Comparison of ENCODE assay signal across 15 mouse cellular contexts in genomic region chr6:55132794-55133193, GRCm38 (mm10). TPM values are rescaled to one million over a fixed set of nuclear protein-coding genes. Genes with fewer than 3 reads are reported as not detected.
DNase-seq lines count a peak whose midpoint lies in the region; ATAC-seq lines count a peak whose summit lies in the region.
"Had no signal": no experiment of that assay in that cellular context is flagged by ENCODE, and none has a peak within 500 bp of the region (broad histone marks: within the 10 kb centered on the region; RNA-seq: fewer than 3 reads in every experiment).

TSS of gene Crhr2 (minus strand) at chr6:55133016.

- H3K27me3 ChIP-seq in limb, embryonic 12.5 days, result no peaks in the 10 kb centered on the region; the same call in 1 of the 2 replicates
- no peaks in the 10 kb centered on the region for H3K27me3 ChIP-seq in limb, embryonic 10.5 days (ENCODE audit: low read depth, poor library complexity, severe bottlenecking)
- H3K27me3 ChIP-seq: embryonic facial prominence, embryonic 15.5 days; forebrain, embryonic 15.5 days had no signal

- H3K4me1 ChIP-seq in limb, embryonic 12.5 days (replicated peaks), result peaks cover 3% of the 10 kb centered on the region; the same call in 1 of the 2 replicates
- H3K4me1 ChIP-seq in limb, embryonic 10.5 days, result peaks cover 5% of the 10 kb centered on the region; the same call in 1 of the 2 replicates
- H3K4me1 ChIP-seq: embryonic facial prominence, embryonic 15.5 days; forebrain, embryonic 15.5 days had no signal

- H3K9ac ChIP-seq in limb, embryonic 12.5 days (replicated peaks), result 0 out of 2 replicates have a peak within 1 kb of the TSS, but pooled peaks have one; percentile 12
- H3K9ac ChIP-seq: embryonic facial prominence, embryonic 15.5 days; forebrain, embryonic 15.5 days had no signal

- no peak for ATAC-seq in limb, embryonic 12.5 days (ENCODE audit: insufficient number of reproducible peaks, insufficient read depth, low FRiP score, low TSS enrichment, low read depth)
- ATAC-seq: forebrain, embryonic 15.5 days had no signal

- no peak for DNase-seq in limb, embryonic 10.5 days (ENCODE audit: low spot score)
- DNase-seq in gastrocnemius, postnatal 36 days, result peak in 1 of 2 experiments; percentile 35
- peak; percentile 24 for DNase-seq in heart, adult 8-10 months (ENCODE audit: low spot score)
- DNase-seq in heart, postnatal 10 days, result peak; percentile 60 to 66
- no peak for DNase-seq in adipocyte (ENCODE audit: low spot score)
- DNase-seq in ovary, adult 18-20 months (ENCODE audit: low spot score), result no peak
- DNase-seq: cerebellum, adult 2 months; liver; lung, adult 2 months; thymus, postnatal 4 days had no signal

- no peak within 1 kb of the TSS for H3K4me3 ChIP-seq in limb, embryonic 12.5 days (replicated peaks)
- no peak within 1 kb of the TSS for H3K4me3 ChIP-seq in limb, embryonic 10.5 days
- H3K4me3 ChIP-seq: embryonic facial prominence, embryonic 15.5 days; forebrain, embryonic 15.5 days had no signal

- intact Hi-C loops in gastrocnemius, postnatal 36 days (cut with DNase I), result no loop called here
- intact Hi-C loops in heart, postnatal 10 days (cut with DNase I), result no loop called here

- WGBS in limb, embryonic 12.5 days, result 65% methylated on average over 10 of the region's 10 CpGs
- 69% methylated on average over 10 of the region's 10 CpGs for WGBS in limb, embryonic 10.5 days

- 0 out of 2 replicates have a peak, but pooled peaks cover 3% of the 10 kb centered on the region for H3K9me3 ChIP-seq in limb, embryonic 12.5 days
- no peaks in the 10 kb centered on the region for H3K9me3 ChIP-seq in limb, embryonic 10.5 days (replicated peaks)
- H3K9me3 ChIP-seq: embryonic facial prominence, embryonic 15.5 days; forebrain, embryonic 15.5 days had no signal

- no peaks in the 10 kb centered on the region for H3K36me3 ChIP-seq in limb, embryonic 12.5 days
- H3K36me3 ChIP-seq in limb, embryonic 10.5 days, result no peaks in the 10 kb centered on the region
- H3K36me3 ChIP-seq: embryonic facial prominence, embryonic 15.5 days; forebrain, embryonic 15.5 days had no signal

- H3K27ac ChIP-seq in limb, embryonic 12.5 days, result no peak within 1 kb of the TSS
- H3K27ac ChIP-seq in limb, embryonic 10.5 days, result no peak within 1 kb of the TSS
- H3K27ac ChIP-seq: embryonic facial prominence, embryonic 15.5 days; forebrain, embryonic 15.5 days had no signal

- no peak within 1 kb of the TSS for H3K4me2 ChIP-seq in limb, embryonic 12.5 days
- H3K4me2 ChIP-seq: embryonic facial prominence, embryonic 15.5 days; forebrain, embryonic 15.5 days had no signal

RNA-seq across cellular contexts. Expression of gene Crhr2, which starts in this region (rescaled TPM):
- polyA plus RNA-seq in limb, embryonic 12.5 days (2016; fragmentation: Nextera tagmentation; extraction: Ambion mirVana), result 0.09 TPM in 1 of 2 replicates, not detected in the other
- 0.11 TPM in 1 of 2 replicates, not detected in the other for polyA plus RNA-seq in limb, embryonic 10.5 days (2016; fragmentation: Nextera tagmentation; extraction: Ambion mirVana)
- total RNA-seq in gastrocnemius, postnatal 36 days (2021), result 10 to 100 TPM; 19.5 to 20.8 TPM
- total RNA-seq in heart, adult 8-10 months (2022), result 10 to 100 TPM; 20.4 to 30.3 (median 22.6) TPM
- 10 to 100 TPM in 1 of 2 experiments, 1 to 10 TPM in 1; 7.9 to 11.5 TPM for total RNA-seq in heart, postnatal 10 days (2021)
- total RNA-seq: CH12.LX; hematopoietic stem cell, adult 5-6 weeks had no signal

Comparison
In these comparisons a context has a peak if more than half of its experiments do, and no peak if none do; other contexts are left out.
1. DNase-seq: peak in heart, adult 8-10 months (single experiment) and heart, postnatal 10 days (2 of 2); none in limb, embryonic 10.5 days (single experiment), adipocyte (single experiment) and ovary, adult 18-20 months (single experiment).